Mouse (Mus musculus) intestine, postnatal 0 days (tissue): ENCODE measurements at regions not wholly inside any gene's neighbourhood (a gene's known extent, or its start where the extent isn't known, plus 50 kb on each side); places are given as distances from the start of the nearest gene placed in this dataset.
A peak's percentile ranks its signal among the peaks of the same experiment; 100 is the strongest.

Experiments
- ATAC-seq: fragments of 200-750 bp; cut with Nextera tagmentation; 2 replicates; pipeline ENCODE4 v1.8.0; 2017; ENCODE audit warnings: mild to moderate bottlenecking, moderate TSS enrichment, moderate library complexity
- H3K27ac ChIP-seq: fragments of 300-500 bp; sonication (generic); 2 replicates; pipeline ENCODE4 v1.5.1; 2014; ENCODE audit warnings: mild to moderate bottlenecking, low read depth, low read length, moderate library complexity
- H3K27me3 ChIP-seq: fragments of 300-500 bp; sonication (generic); replicated peaks from 2 replicates; pipeline ENCODE4 v1.6.1; 2014; ENCODE audit warnings: low read length, mixed read lengths; ENCODE audit not compliant: control insufficient read depth, insufficient read depth
- H3K36me3 ChIP-seq: fragments of 300-500 bp; sonication (generic); 2 replicates; pipeline ENCODE4 v1.6.1; 2014; ENCODE audit warnings: mild to moderate bottlenecking, moderate library complexity; ENCODE audit not compliant: control insufficient read depth, insufficient read depth
- H3K4me1 ChIP-seq: fragments of 300-500 bp; sonication (generic); replicated peaks from 2 replicates; pipeline ENCODE4 v1.6.1; 2014; ENCODE audit warnings: antibody characterized with exemption, low read length, mixed read lengths; ENCODE audit not compliant: control insufficient read depth, insufficient read depth
- H3K4me2 ChIP-seq: fragments of 300-500 bp; sonication (generic); replicated peaks from 2 replicates; pipeline ENCODE4 v1.6.1; 2014; ENCODE audit warnings: low read depth, mild to moderate bottlenecking, moderate library complexity
- H3K4me3 ChIP-seq: fragments of 300-500 bp; sonication (generic); 2 replicates; pipeline ENCODE4 v1.5.1; 2014; ENCODE audit warnings: low read depth, low read length
- H3K9ac ChIP-seq: fragments of 300-500 bp; sonication (generic); 2 replicates; pipeline ENCODE4 v1.6.1; 2014; ENCODE audit warnings: mild to moderate bottlenecking, low read depth, low read length
- H3K9me3 ChIP-seq: fragments of 300-500 bp; sonication (generic); 2 replicates; pipeline ENCODE4 v1.6.1; 2016; ENCODE audit warnings: mixed run types; ENCODE audit not compliant: control insufficient read depth
- CTCF ChIP-seq: sonication (generic); IDR thresholded peaks from 2 replicates; pipeline ENCODE4 v1.5.1; 2016; ENCODE audit warnings: low read depth, mild to moderate bottlenecking, control low read depth, antibody characterized with exemption, moderate library complexity
- WGBS: fragments of 180-500 bp; shearing (Covaris S2); extraction: QIAGEN DNeasy Blood & Tissue Kit; methylation state at CpG from one replicate; pipeline ENCODE4 v1.1.7; 2014; 5-methylcytosine and 5-hydroxymethylcytosine counted together

GRCm38 (mm10) chr19:25813651-25814050 is 141.4 kb downstream of the Dmrt2 start:
- H3K4me3 ChIP-seq: no peak overlapping the region
- H3K4me1 ChIP-seq: no peaks in the 10 kb centered on the region
- H3K4me2 ChIP-seq: no peak overlapping the region
- TF ChIP-seq CTCF: no peak
- no peaks in the 10 kb centered on the region for H3K36me3 ChIP-seq
- no peak for ATAC-seq
- no peaks in the 10 kb centered on the region for H3K27me3 ChIP-seq
- H3K9ac ChIP-seq: no peak overlapping the region
- no peaks in the 10 kb centered on the region for H3K9me3 ChIP-seq
- WGBS: 89% methylated on average over 7 of the region's 7 CpGs
- H3K27ac ChIP-seq: no peak overlapping the region

GRCm38 (mm10) chr19:25845158-25845557 is 172.9 kb downstream of the Dmrt2 start:
- H3K27ac ChIP-seq: no peak overlapping the region
- 37% methylated on average over 4 of the region's 4 CpGs for WGBS
- no peaks in the 10 kb centered on the region for H3K36me3 ChIP-seq
- H3K4me3 ChIP-seq: no peak overlapping the region
- H3K4me1 ChIP-seq: no peaks in the 10 kb centered on the region
- no peaks in the 10 kb centered on the region for H3K27me3 ChIP-seq
- ATAC-seq: no peak
- TF ChIP-seq CTCF: no peak
- no peaks in the 10 kb centered on the region for H3K9me3 ChIP-seq
- no peak overlapping the region for H3K9ac ChIP-seq
- no peak overlapping the region for H3K4me2 ChIP-seq

GRCm38 (mm10) chr19:25856344-25856743 is 184.1 kb downstream of the Dmrt2 start:
- peak; percentile 60; the same call in 1 of the 2 replicates for ATAC-seq
- no peak overlapping the region for H3K9ac ChIP-seq
- no peaks in the 10 kb centered on the region for H3K4me1 ChIP-seq
- no peak overlapping the region for H3K4me2 ChIP-seq
- no peak for TF ChIP-seq CTCF
- no peaks in the 10 kb centered on the region for H3K27me3 ChIP-seq
- no peak overlapping the region for H3K27ac ChIP-seq
- H3K36me3 ChIP-seq: no peaks in the 10 kb centered on the region
- H3K9me3 ChIP-seq: no peaks in the 10 kb centered on the region
- WGBS: 19% methylated on average over 4 of the region's 4 CpGs
- no peak overlapping the region for H3K4me3 ChIP-seq

DNA sequence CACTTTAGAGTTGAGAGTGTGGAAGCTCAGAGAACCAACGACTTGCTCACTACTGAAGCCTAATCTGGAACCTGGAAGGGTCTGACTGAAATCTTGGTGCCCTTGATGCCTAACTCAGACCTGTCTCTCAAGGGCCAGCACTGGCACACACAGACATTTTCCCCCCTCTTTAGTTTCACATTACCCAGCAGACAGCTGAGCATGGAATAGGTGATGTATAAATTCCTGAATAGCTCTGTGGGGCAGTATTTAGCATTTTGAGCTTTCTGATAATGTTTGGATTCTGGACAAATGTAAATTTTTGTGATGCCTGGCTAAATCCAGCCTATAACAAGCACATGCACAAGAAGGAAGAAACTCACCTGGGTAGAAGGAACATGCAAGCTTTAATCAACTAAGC is 191.1 kb downstream of the Dmrt2 start:
- Histone ChIP-seq H3K9me3 (no peaks in the 10 kb centered on the region), H3K4me2 (no peak overlapping the region), H3K4me1 (no peaks in the 10 kb centered on the region), H3K27ac (no peak overlapping the region), H3K4me3 (no peak overlapping the region), H3K27me3 (no peaks in the 10 kb centered on the region), H3K36me3 (no peaks in the 10 kb centered on the region), H3K9ac (no peak overlapping the region)
- no peak for TF ChIP-seq CTCF
- ATAC-seq: no peak
- WGBS: 58% methylated on average over 1 of the region's 1 CpGs

- Histone ChIP-seq H3K9ac (no peak overlapping the region), H3K27ac (no peak overlapping the region), H3K4me3 (no peak overlapping the region), H3K9me3 (no peaks in the 10 kb centered on the region), H3K27me3 (no peaks in the 10 kb centered on the region), H3K4me1 (no peaks in the 10 kb centered on the region), H3K4me2 (no peak overlapping the region), H3K36me3 (no peaks in the 10 kb centered on the region)
- 87% methylated on average over 4 of the region's 4 CpGs for WGBS
- no peak for ATAC-seq
- no peak for TF ChIP-seq CTCF
Measured at GRCm38 (mm10) chr19:25906721-25907120, 234.5 kb downstream of the Dmrt2 start.

DNA sequence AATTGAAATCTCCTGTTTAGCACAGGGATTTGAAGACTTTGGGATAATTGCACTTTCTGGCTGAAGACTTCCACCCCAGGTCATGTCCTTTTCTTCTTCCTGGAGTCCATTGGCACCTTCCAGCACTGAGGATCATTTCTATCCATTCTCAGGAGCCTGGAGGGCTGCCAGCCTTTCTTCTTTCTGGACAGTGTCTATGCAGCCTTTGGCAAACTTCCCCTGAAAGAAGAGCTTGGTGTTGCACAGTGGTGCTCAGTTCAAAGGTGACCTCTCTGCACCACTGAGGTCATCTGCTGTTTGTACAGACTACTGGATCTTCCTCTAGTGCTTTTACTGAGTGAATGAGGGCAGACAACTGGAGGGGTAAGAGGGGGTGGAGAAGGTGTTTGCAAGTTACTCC is 249.8 kb downstream of the Dmrt2 start:
- no peak overlapping the region for H3K4me3 ChIP-seq
- H3K4me2 ChIP-seq: no peak overlapping the region
- TF ChIP-seq CTCF: no peak
- no peak for ATAC-seq
- no peaks in the 10 kb centered on the region for H3K27me3 ChIP-seq
- H3K4me1 ChIP-seq: no peaks in the 10 kb centered on the region
- no peaks in the 10 kb centered on the region for H3K36me3 ChIP-seq
- H3K9ac ChIP-seq: no peak overlapping the region
- no peak overlapping the region for H3K27ac ChIP-seq
- H3K9me3 ChIP-seq: no peaks in the 10 kb centered on the region

DNA sequence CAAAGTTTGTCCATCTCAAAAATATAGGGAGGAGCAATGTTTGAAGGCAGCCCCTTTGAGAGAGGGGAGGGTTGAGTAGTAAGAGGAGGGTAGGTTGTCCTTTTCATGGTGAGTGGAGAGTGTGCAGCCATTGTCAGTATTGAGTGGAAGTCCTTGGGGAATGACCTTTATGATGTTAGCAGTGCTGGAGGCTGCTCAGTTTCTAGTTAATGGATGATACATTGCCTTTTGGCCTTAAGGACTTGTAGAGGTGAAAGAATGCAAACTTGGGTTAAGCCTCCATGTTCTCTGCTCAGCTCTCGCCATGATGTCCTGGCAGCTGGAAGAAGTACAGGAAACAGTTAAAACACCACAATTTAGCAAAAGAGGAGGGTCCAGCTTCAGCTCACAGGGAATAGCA is 250.6 kb downstream of the Dmrt2 start:
- no peaks in the 10 kb centered on the region for H3K36me3 ChIP-seq
- no peaks in the 10 kb centered on the region for H3K9me3 ChIP-seq
- no peak for TF ChIP-seq CTCF
- H3K27ac ChIP-seq: no peak overlapping the region
- no peak overlapping the region for H3K9ac ChIP-seq
- no peak overlapping the region for H3K4me3 ChIP-seq
- no peak overlapping the region for H3K4me2 ChIP-seq
- no peaks in the 10 kb centered on the region for H3K4me1 ChIP-seq
- WGBS: 92% methylated on average over 1 of the region's 1 CpGs
- ATAC-seq: no peak
- no peaks in the 10 kb centered on the region for H3K27me3 ChIP-seq
